Mouse (Mus musculus) stomach, postnatal 0 days (tissue): ENCODE data around the gene Hist1h3b.

Source experiments
- CTCF ChIP-seq: IDR thresholded peaks from 2 replicates; pipeline ENCODE4 v1.5.1; 2016; ENCODE audit warnings: antibody characterized with exemption, low read depth, mild to moderate bottlenecking, moderate library complexity
- EP300 ChIP-seq: optimal IDR thresholded peaks from 2 replicates; pipeline ENCODE3; 2016; ENCODE audit warnings: antibody characterized with exemption

- TF ChIP-seq EP300 (no peak), CTCF (no peak)
Observed at GRCm38 (mm10) chr13:23755000-23755399, 2.9 kb downstream of the Hist1h3b start.
